Mouse (Mus musculus): ENCODE data around the gene Cd5.

Gene Cd5

GRCm38 (mm10) chr19:10671854-10672417, 66.9 kb downstream of the Cd5 start:
- DNase-seq (ENCODE audit: low read depth, low spot score) = no peak

- DNase-seq (ENCODE audit: low read depth, low spot score) = no peak
These were observed 67.5 kb downstream of the Cd5 start for GRCm38 (mm10) chr19:10671319-10671718.
